Mouse (Mus musculus) kidney, adult 2 months (tissue): ENCODE measurements at regions not wholly inside any gene's neighbourhood (a gene's known extent, or its start where the extent isn't known, plus 50 kb on each side); places are given as distances from the start of the nearest gene placed in this dataset.

Experiments
- DNase-seq: peaks from one replicate; pipeline ENCODE4 v3.0.0; 2021
- H3K27ac ChIP-seq: fragments of 200-500 bp; 2 replicates; pipeline ENCODE4 v1.5.1; 2012; ENCODE audit warnings: low read depth, low read length, control low read depth, inconsistent platforms; ENCODE audit not compliant: insufficient read depth
- H3K27me3 ChIP-seq: fragments of 200-500 bp; replicated peaks from 2 replicates; pipeline ENCODE4 v1.6.1; 2012; ENCODE audit warnings: mild to moderate bottlenecking, moderate library complexity, low read length, inconsistent platforms; ENCODE audit not compliant: control insufficient read depth, insufficient read depth
- H3K36me3 ChIP-seq: fragments of 200-500 bp; 2 replicates; pipeline ENCODE4 v1.6.1; 2012; ENCODE audit warnings: mild to moderate bottlenecking, moderate library complexity, low read length, inconsistent platforms; ENCODE audit not compliant: control insufficient read depth, insufficient read depth
- H3K4me1 ChIP-seq: fragments of 200-500 bp; 2 replicates; pipeline ENCODE4 v1.6.1; 2011; ENCODE audit warnings: low read length; ENCODE audit not compliant: control insufficient read depth, insufficient read depth
- H3K4me3 ChIP-seq: fragments of 200-500 bp; 2 replicates; pipeline ENCODE4 v1.5.1; 2011; ENCODE audit warnings: mild to moderate bottlenecking, low read depth, low read length, control low read depth; ENCODE audit not compliant: insufficient read depth
- CTCF ChIP-seq: fragments of 200-500 bp; conservative IDR thresholded peaks from 2 replicates; pipeline ENCODE4 v1.5.1; 2011; ENCODE audit warnings: low read depth, mild to moderate bottlenecking, control low read depth, low read length, moderate library complexity, mixed read lengths; ENCODE audit not compliant: insufficient read depth, insufficient read length
- POLR2A ChIP-seq: fragments of 200-500 bp; IDR thresholded peaks from one replicate; pipeline ENCODE4 v1.6.1; 2011; ENCODE audit warnings: low read depth, low read length, control low read depth
- WGBS: fragments of 180-500 bp; shearing (Covaris S2); methylation state at CpG from one replicate; pipeline ENCODE4 v1.1.7; 2018; 5-methylcytosine and 5-hydroxymethylcytosine counted together

- Histone ChIP-seq H3K36me3 (no peaks in the 10 kb centered on the region), H3K27ac (no peak overlapping the region), H3K4me1 (no peaks in the 10 kb centered on the region), H3K4me3 (no peak overlapping the region), H3K27me3 (no peaks in the 10 kb centered on the region)
- no peak for DNase-seq
- TF ChIP-seq POLR2A (no peak), CTCF (no peak)
- WGBS, result 59% methylated on average over 4 of the region's 4 CpGs
Measured at GRCm38 (mm10) chr6:143598916-143599315, 431.9 kb downstream of the Etnk1 start.

DNA sequence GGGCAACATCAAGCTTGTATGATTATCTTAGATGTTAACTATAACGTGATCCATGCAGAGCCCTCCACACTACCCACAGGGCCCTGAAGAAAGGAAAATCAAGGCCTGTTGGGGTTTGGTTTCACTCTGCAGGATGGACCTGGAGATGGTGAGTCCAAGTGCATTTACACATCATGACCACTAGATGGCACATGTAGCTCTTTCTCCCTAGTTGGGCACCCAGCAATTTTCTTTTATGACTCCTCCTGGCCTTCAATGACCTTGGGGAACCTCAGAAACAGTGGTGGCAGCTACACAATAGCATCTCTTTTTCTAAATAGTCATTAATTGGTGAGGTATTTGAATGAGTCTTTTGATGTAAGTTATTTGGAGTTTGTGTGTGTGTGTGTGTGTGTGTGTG, 442.1 kb downstream of the Etnk1 start:
- TF ChIP-seq POLR2A, result no peak
- TF ChIP-seq CTCF, result peak; percentile 74
- peak; percentile 31 for DNase-seq
- Histone ChIP-seq H3K4me3 (no peak overlapping the region), H3K36me3 (no peaks in the 10 kb centered on the region), H3K27ac (no peak overlapping the region), H3K4me1 (no peaks in the 10 kb centered on the region), H3K27me3 (no peaks in the 10 kb centered on the region)
- WGBS, result 73% methylated on average over 1 of the region's 1 CpGs

GRCm38 (mm10) chr6:143612966-143613365, 445.9 kb downstream of the Etnk1 start:
- TF ChIP-seq CTCF (no peak), POLR2A (no peak)
- no peak overlapping the region for H3K4me3 ChIP-seq
- H3K36me3 ChIP-seq, result no peaks in the 10 kb centered on the region
- DNase-seq, result no peak
- 68% methylated on average over 10 of the region's 10 CpGs for WGBS
- H3K27me3 ChIP-seq, result no peaks in the 10 kb centered on the region
- H3K27ac ChIP-seq, result no peak overlapping the region
- no peaks in the 10 kb centered on the region for H3K4me1 ChIP-seq

DNA sequence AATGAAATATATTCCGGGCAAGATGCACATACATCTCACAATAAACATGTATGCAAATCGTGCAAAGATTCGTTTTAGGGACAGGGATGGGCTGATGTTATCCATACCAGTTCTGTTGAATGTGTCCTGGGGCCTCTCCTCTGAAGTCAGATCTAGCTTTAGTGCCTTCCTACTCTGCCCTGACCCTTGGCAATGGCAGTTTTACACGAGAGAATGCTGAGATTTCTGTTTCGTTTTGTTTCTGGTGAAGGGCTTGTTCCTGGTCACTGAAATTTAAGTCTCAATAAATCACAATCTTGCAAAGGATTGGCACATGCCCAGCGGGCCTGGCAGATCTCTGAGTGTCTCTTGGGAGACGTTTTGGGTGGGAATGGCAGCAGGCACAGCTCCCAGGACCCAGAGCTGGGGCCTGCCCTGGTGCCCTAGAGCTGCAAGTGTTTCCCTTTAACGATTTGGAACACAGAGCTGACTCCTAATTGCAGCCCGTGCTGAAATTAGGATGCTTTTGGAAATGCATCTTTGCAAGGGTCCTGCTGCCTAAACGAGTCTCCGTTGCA, 447.5 kb downstream of the Etnk1 start:
- DNase-seq, result peak; percentile 3
- Histone ChIP-seq H3K36me3 (no peaks in the 10 kb centered on the region), H3K27ac (no peak overlapping the region), H3K4me3 (no peak overlapping the region), H3K4me1 (no peaks in the 10 kb centered on the region), H3K27me3 (no peaks in the 10 kb centered on the region)
- 62% methylated on average over 11 of the region's 11 CpGs for WGBS
- TF ChIP-seq POLR2A, result no peak
- TF ChIP-seq CTCF, result no peak

DNA sequence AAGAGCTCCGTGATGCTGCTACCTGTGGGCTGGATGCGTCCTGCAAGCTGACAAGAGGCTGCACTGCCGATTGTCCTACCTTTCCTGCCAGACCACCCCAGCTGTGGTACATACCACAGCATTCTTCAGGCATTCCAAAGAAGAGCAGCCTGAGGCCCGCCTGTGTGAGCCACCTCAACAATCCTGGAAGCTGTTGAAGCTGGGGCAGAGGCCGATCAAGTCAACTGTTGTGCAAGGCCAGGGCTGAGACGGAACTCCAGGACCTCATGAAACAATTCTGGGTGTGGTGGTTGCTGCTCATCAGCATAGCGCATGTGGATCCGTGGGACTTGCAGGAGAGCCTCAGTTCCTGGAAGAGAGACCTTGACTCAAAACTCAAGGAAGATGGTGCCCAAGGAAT, 448.3 kb downstream of the Etnk1 start:
- TF ChIP-seq POLR2A (no peak), CTCF (no peak)
- H3K4me1 ChIP-seq, result no peaks in the 10 kb centered on the region
- H3K27me3 ChIP-seq, result no peaks in the 10 kb centered on the region
- no peak overlapping the region for H3K4me3 ChIP-seq
- H3K27ac ChIP-seq, result no peak overlapping the region
- WGBS, result 86% methylated on average over 8 of the region's 8 CpGs
- DNase-seq, result no peak
- no peaks in the 10 kb centered on the region for H3K36me3 ChIP-seq

- WGBS, result 88% methylated on average over 4 of the region's 4 CpGs
- Histone ChIP-seq H3K27ac (no peak overlapping the region), H3K4me3 (no peak overlapping the region), H3K36me3 (no peaks in the 10 kb centered on the region), H3K27me3 (no peaks in the 10 kb centered on the region), H3K4me1 (no peaks in the 10 kb centered on the region)
- TF ChIP-seq CTCF (no peak), POLR2A (no peak)
- no peak for DNase-seq
Measured at GRCm38 (mm10) chr6:143616386-143616785, 449.4 kb downstream of the Etnk1 start.

DNA sequence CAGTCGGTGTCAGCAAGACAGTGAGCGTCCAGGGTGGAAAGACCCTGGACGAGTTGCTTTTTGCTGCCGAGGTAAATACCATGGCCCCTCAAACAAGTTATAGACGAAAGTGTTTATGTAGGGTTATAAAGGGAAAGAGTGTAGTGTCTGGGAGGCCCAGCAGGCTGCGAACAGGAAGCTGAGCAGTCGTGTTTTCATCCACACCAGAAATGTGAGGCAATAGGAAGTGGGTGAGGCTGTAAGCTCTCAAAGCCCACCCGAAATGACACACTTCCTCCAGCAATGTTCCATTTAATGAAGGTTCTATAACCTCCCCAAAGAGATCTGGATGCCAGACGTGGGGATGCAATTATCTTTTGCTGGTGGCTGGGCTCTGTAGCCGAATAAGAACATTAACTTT, 451.5 kb downstream of the Etnk1 start:
- Histone ChIP-seq H3K36me3 (no peaks in the 10 kb centered on the region), H3K27me3 (no peaks in the 10 kb centered on the region), H3K4me1 (no peaks in the 10 kb centered on the region), H3K27ac (no peak overlapping the region), H3K4me3 (no peak overlapping the region)
- TF ChIP-seq POLR2A (no peak), CTCF (no peak)
- WGBS, result 58% methylated on average over 10 of the region's 10 CpGs
- no peak for DNase-seq
